Mouse (Mus musculus): ENCODE data around the gene Ncoa1. TPM values are rescaled to one million over a fixed set of nuclear protein-coding genes. Genes with fewer than 3 reads are reported as not detected.

The Ncoa1 gene
- polyA plus RNA-seq, 1 experiment from 2014 or later, result 2.3 TPM

- Histone ChIP-seq H3K27ac (replicated peaks) (no peak overlapping the region), H3K4me1 (no peaks in the 10 kb centered on the region), H3K4me3 (no peak overlapping the region), H3K9me3 (replicated peaks) (no peaks in the 10 kb centered on the region), H3K36me3 (0 out of 2 replicates have a peak, but pooled peaks cover 2% of the 10 kb centered on the region), H3K27me3 (ENCODE audit: low read depth, poor library complexity, severe bottlenecking) (no peaks in the 10 kb centered on the region)
- DNase-seq (ENCODE audit: low spot score), result no peak
- WGBS, result 40% methylated on average over 2 of the region's 2 CpGs
Observed at GRCm38 (mm10) chr12:4322227-4322626, 154.8 kb downstream of the Ncoa1 start.

GRCm38 (mm10) chr12:4313824-4314223 is 163.2 kb downstream of the Ncoa1 start:
- Histone ChIP-seq H3K9me3 (replicated peaks) (no peaks in the 10 kb centered on the region), H3K36me3 (peaks cover 4% of the 10 kb centered on the region; the same call in 1 of the 2 replicates), H3K27me3 (ENCODE audit: low read depth, poor library complexity, severe bottlenecking) (no peaks in the 10 kb centered on the region), H3K27ac (replicated peaks) (no peak overlapping the region), H3K4me1 (no peaks in the 10 kb centered on the region), H3K4me3 (no peak overlapping the region)
- no peak for DNase-seq (ENCODE audit: low spot score)

GRCm38 (mm10) chr12:4306712-4307313 is 170.2 kb downstream of the Ncoa1 start:
- Histone ChIP-seq H3K9me3 (replicated peaks) (no peaks in the 10 kb centered on the region), H3K4me1 (no peaks in the 10 kb centered on the region), H3K4me3 (no peak overlapping the region), H3K36me3 (no peaks in the 10 kb centered on the region), H3K27me3 (ENCODE audit: low read depth, poor library complexity, severe bottlenecking) (no peaks in the 10 kb centered on the region), H3K27ac (replicated peaks) (no peak overlapping the region)
- DNase-seq (ENCODE audit: low spot score), result no peak
- WGBS, result 87% methylated on average over 1 of the region's 1 CpGs

GRCm38 (mm10) chr12:4299300-4299699 is 177.7 kb downstream of the Ncoa1 start:
- no peak for DNase-seq (ENCODE audit: low spot score)
- no peak overlapping the region for H3K4me3 ChIP-seq
- no peaks in the 10 kb centered on the region for H3K9me3 ChIP-seq (replicated peaks)
- no peak overlapping the region for H3K27ac ChIP-seq (replicated peaks)
- H3K36me3 ChIP-seq, result peaks cover 13% of the 10 kb centered on the region; the same call in 1 of the 2 replicates
- H3K4me1 ChIP-seq, result no peaks in the 10 kb centered on the region
- H3K27me3 ChIP-seq (ENCODE audit: low read depth, poor library complexity, severe bottlenecking), result no peaks in the 10 kb centered on the region
- 85% methylated on average over 3 of the region's 3 CpGs for WGBS

- DNase-seq (ENCODE audit: low spot score), result no peak
- Histone ChIP-seq H3K4me1 (no peaks in the 10 kb centered on the region), H3K27me3 (ENCODE audit: low read depth, poor library complexity, severe bottlenecking) (no peaks in the 10 kb centered on the region), H3K27ac (replicated peaks) (no peak overlapping the region), H3K36me3 (peaks cover 13% of the 10 kb centered on the region; the same call in 1 of the 2 replicates), H3K9me3 (replicated peaks) (no peaks in the 10 kb centered on the region), H3K4me3 (no peak overlapping the region)
- WGBS, result 90% methylated on average over 4 of the region's 4 CpGs
Observed at GRCm38 (mm10) chr12:4298626-4299025, 178.4 kb downstream of the Ncoa1 start.

- H3K4me1 ChIP-seq, result no peaks in the 10 kb centered on the region
- H3K27me3 ChIP-seq (ENCODE audit: low read depth, poor library complexity, severe bottlenecking), result no peaks in the 10 kb centered on the region
- H3K27ac ChIP-seq (replicated peaks), result no peak overlapping the region
- DNase-seq (ENCODE audit: low spot score), result no peak
- H3K9me3 ChIP-seq (replicated peaks), result no peaks in the 10 kb centered on the region
- peaks cover 13% of the 10 kb centered on the region; the same call in 1 of the 2 replicates for H3K36me3 ChIP-seq
- no peak overlapping the region for H3K4me3 ChIP-seq
- WGBS, result 90% methylated on average over 4 of the region's 4 CpGs
Observed at GRCm38 (mm10) chr12:4295881-4296280, 181.1 kb downstream of the Ncoa1 start.

- Histone ChIP-seq H3K36me3 (peaks cover 13% of the 10 kb centered on the region; the same call in 1 of the 2 replicates), H3K27me3 (ENCODE audit: low read depth, poor library complexity, severe bottlenecking) (no peaks in the 10 kb centered on the region), H3K9me3 (replicated peaks) (no peaks in the 10 kb centered on the region), H3K4me1 (no peaks in the 10 kb centered on the region), H3K27ac (replicated peaks) (no peak overlapping the region), H3K4me3 (no peak overlapping the region)
- WGBS, result 83% methylated on average over 8 of the region's 8 CpGs
- no peak for DNase-seq (ENCODE audit: low spot score)
Observed at GRCm38 (mm10) chr12:4295281-4295680, 181.7 kb downstream of the Ncoa1 start.

GRCm38 (mm10) chr12:4293813-4294212 is 183.2 kb downstream of the Ncoa1 start:
- H3K36me3 ChIP-seq, result peaks cover 17% of the 10 kb centered on the region; the same call in 1 of the 2 replicates
- DNase-seq (ENCODE audit: low spot score), result no peak
- H3K9me3 ChIP-seq (replicated peaks), result no peaks in the 10 kb centered on the region
- 93% methylated on average over 6 of the region's 6 CpGs for WGBS
- H3K27me3 ChIP-seq (ENCODE audit: low read depth, poor library complexity, severe bottlenecking), result no peaks in the 10 kb centered on the region
- H3K4me1 ChIP-seq, result no peaks in the 10 kb centered on the region
- H3K27ac ChIP-seq (replicated peaks), result no peak overlapping the region
- no peak overlapping the region for H3K4me3 ChIP-seq

- no peak for DNase-seq (ENCODE audit: low spot score)
- H3K9me3 ChIP-seq (replicated peaks), result no peaks in the 10 kb centered on the region
- H3K4me1 ChIP-seq, result peaks cover 3% of the 10 kb centered on the region; the same call in 1 of the 2 replicates
- no peaks in the 10 kb centered on the region for H3K27me3 ChIP-seq (ENCODE audit: low read depth, poor library complexity, severe bottlenecking)
- H3K36me3 ChIP-seq, result 0 out of 2 replicates have a peak, but pooled peaks cover 4% of the 10 kb centered on the region
- 23% methylated on average over 3 of the region's 3 CpGs for WGBS
- no peak overlapping the region for H3K4me3 ChIP-seq
- 0 out of 2 replicates have a peak overlapping the region, but pooled peaks have one; percentile 28 for H3K27ac ChIP-seq (replicated peaks)
Observed at GRCm38 (mm10) chr12:4285186-4285585, 191.8 kb downstream of the Ncoa1 start.

- no peaks in the 10 kb centered on the region for H3K27me3 ChIP-seq (ENCODE audit: low read depth, poor library complexity, severe bottlenecking)
- no peak overlapping the region for H3K4me3 ChIP-seq
- no peak overlapping the region for H3K27ac ChIP-seq (replicated peaks)
- peaks cover 4% of the 10 kb centered on the region for H3K36me3 ChIP-seq
- H3K9me3 ChIP-seq (replicated peaks), result no peaks in the 10 kb centered on the region
- DNase-seq (ENCODE audit: low spot score), result no peak
- WGBS, result 94% methylated on average over 3 of the region's 3 CpGs
- no peaks in the 10 kb centered on the region for H3K4me1 ChIP-seq
Observed at GRCm38 (mm10) chr12:4279878-4280277, 197.1 kb downstream of the Ncoa1 start.

GRCm38 (mm10) chr12:4278978-4279755 is 197.8 kb downstream of the Ncoa1 start:
- 92% methylated on average over 3 of the region's 3 CpGs for WGBS
- no peak for DNase-seq (ENCODE audit: low spot score)
- H3K27ac ChIP-seq (replicated peaks), result no peak overlapping the region
- peaks cover 10% of the 10 kb centered on the region for H3K36me3 ChIP-seq
- no peaks in the 10 kb centered on the region for H3K9me3 ChIP-seq (replicated peaks)
- no peaks in the 10 kb centered on the region for H3K4me1 ChIP-seq
- no peak overlapping the region for H3K4me3 ChIP-seq
- H3K27me3 ChIP-seq (ENCODE audit: low read depth, poor library complexity, severe bottlenecking), result no peaks in the 10 kb centered on the region

- H3K27me3 ChIP-seq (ENCODE audit: low read depth, poor library complexity, severe bottlenecking), result no peaks in the 10 kb centered on the region
- no peaks in the 10 kb centered on the region for H3K9me3 ChIP-seq (replicated peaks)
- DNase-seq (ENCODE audit: low spot score), result no peak
- no peak overlapping the region for H3K4me3 ChIP-seq
- no peaks in the 10 kb centered on the region for H3K4me1 ChIP-seq
- no peak overlapping the region for H3K27ac ChIP-seq (replicated peaks)
- 94% methylated on average over 6 of the region's 6 CpGs for WGBS
- peaks cover 44% of the 10 kb centered on the region for H3K36me3 ChIP-seq
Observed at GRCm38 (mm10) chr12:4271078-4271477, 205.9 kb downstream of the Ncoa1 start.

- Histone ChIP-seq H3K27me3 (ENCODE audit: low read depth, poor library complexity, severe bottlenecking) (no peaks in the 10 kb centered on the region), H3K4me3 (no peak overlapping the region), H3K27ac (replicated peaks) (no peak overlapping the region), H3K9me3 (replicated peaks) (no peaks in the 10 kb centered on the region), H3K4me1 (no peaks in the 10 kb centered on the region), H3K36me3 (peaks cover 32% of the 10 kb centered on the region)
- 97% methylated on average over 4 of the region's 4 CpGs for WGBS
- DNase-seq (ENCODE audit: low spot score), result no peak
Observed at GRCm38 (mm10) chr12:4267765-4268164, 209.2 kb downstream of the Ncoa1 start.
